Mouse (Mus musculus): ENCODE measurements around the gene Atg4b. TPM values are rescaled to one million over a fixed set of nuclear protein-coding genes. Genes with fewer than 3 reads are reported as not detected.

Atg4b gene
- polyA plus RNA-seq, 1 experiment, result 4.6 TPM

- peaks cover 17% of the 10 kb centered on the region for H3K36me3 ChIP-seq (ENCODE audit: control insufficient read depth)
These were observed 24.3 kb upstream of the Atg4b start for GRCm38 (mm10) chr1:93726974-93727373.

GRCm38 (mm10) chr1:93731103-93731502 is 20.2 kb upstream of the Atg4b start:
- TF ChIP-seq TAL1 (IDR thresholded peaks at IDR 0.05; ENCODE audit: low read length) (no peak), GATA1 (IDR thresholded peaks at IDR 0.05; ENCODE audit: low read length) (no peak)
- Histone ChIP-seq H3K27me3 (ENCODE audit: control insufficient read depth) (no peaks in the 10 kb centered on the region), H3K36me3 (ENCODE audit: control insufficient read depth) (peaks cover 4% of the 10 kb centered on the region; the same call in 1 of the 2 replicates), H3K9me3 (ENCODE audit: control insufficient read depth, low read length) (no peaks in the 10 kb centered on the region), H3K4me1 (ENCODE audit: control insufficient read depth) (peaks cover 11% of the 10 kb centered on the region), H3K4me3 (replicated peaks) (no peak overlapping the region)

More at GRCm38 (mm10) chr1:93726974-93727373, 24.3 kb upstream of the Atg4b start:
- no peaks in the 10 kb centered on the region for H3K9me3 ChIP-seq (ENCODE audit: control insufficient read depth, low read length)
- peaks cover 9% of the 10 kb centered on the region for H3K4me1 ChIP-seq (ENCODE audit: control insufficient read depth)
- TF ChIP-seq GATA1 (IDR thresholded peaks at IDR 0.05; ENCODE audit: low read length) (no peak), TAL1 (IDR thresholded peaks at IDR 0.05; ENCODE audit: low read length) (no peak)
- H3K27me3 ChIP-seq (ENCODE audit: control insufficient read depth), result no peaks in the 10 kb centered on the region
- no peak overlapping the region for H3K4me3 ChIP-seq (replicated peaks)

GRCm38 (mm10) chr1:93731880-93732281 is 19.4 kb upstream of the Atg4b start:
- TF ChIP-seq TAL1 (IDR thresholded peaks at IDR 0.05; ENCODE audit: low read length), result no peak
- no peak for TF ChIP-seq GATA1 (IDR thresholded peaks at IDR 0.05; ENCODE audit: low read length)
- peaks cover 2% of the 10 kb centered on the region for H3K36me3 ChIP-seq (ENCODE audit: control insufficient read depth)

GRCm38 (mm10) chr1:93735859-93736258 is 15.4 kb upstream of the Atg4b start:
- Histone ChIP-seq H3K9me3 (ENCODE audit: control insufficient read depth, low read length) (no peaks in the 10 kb centered on the region), H3K4me3 (replicated peaks) (no peak overlapping the region), H3K27me3 (ENCODE audit: control insufficient read depth) (no peaks in the 10 kb centered on the region), H3K4me1 (ENCODE audit: control insufficient read depth) (peaks cover 11% of the 10 kb centered on the region), H3K36me3 (ENCODE audit: control insufficient read depth) (no peaks in the 10 kb centered on the region; the same call in none of the 2 replicates)
- TF ChIP-seq GATA1 (IDR thresholded peaks at IDR 0.05; ENCODE audit: low read length) (no peak), TAL1 (IDR thresholded peaks at IDR 0.05; ENCODE audit: low read length) (no peak)

More at GRCm38 (mm10) chr1:93731880-93732281, 19.4 kb upstream of the Atg4b start:
- Histone ChIP-seq H3K4me3 (replicated peaks) (no peak overlapping the region), H3K4me1 (ENCODE audit: control insufficient read depth) (peaks cover 13% of the 10 kb centered on the region), H3K9me3 (ENCODE audit: control insufficient read depth, low read length) (no peaks in the 10 kb centered on the region), H3K27me3 (ENCODE audit: control insufficient read depth) (no peaks in the 10 kb centered on the region)

- TF ChIP-seq GATA1 (IDR thresholded peaks at IDR 0.05; ENCODE audit: low read length) (no peak), TAL1 (IDR thresholded peaks at IDR 0.05; ENCODE audit: low read length) (no peak)
- Histone ChIP-seq H3K4me3 (replicated peaks) (no peak overlapping the region), H3K9me3 (ENCODE audit: control insufficient read depth, low read length) (no peaks in the 10 kb centered on the region), H3K27me3 (ENCODE audit: control insufficient read depth) (no peaks in the 10 kb centered on the region), H3K36me3 (ENCODE audit: control insufficient read depth) (no peaks in the 10 kb centered on the region; the same call in none of the 2 replicates), H3K4me1 (ENCODE audit: control insufficient read depth) (peaks cover 21% of the 10 kb centered on the region)
These were observed 13.6 kb upstream of the Atg4b start for GRCm38 (mm10) chr1:93737711-93738110.

GRCm38 (mm10) chr1:93740671-93741070 is 10.6 kb upstream of the Atg4b start:
- TF ChIP-seq TAL1 (IDR thresholded peaks at IDR 0.05; ENCODE audit: low read length) (no peak), GATA1 (IDR thresholded peaks at IDR 0.05; ENCODE audit: low read length) (no peak)

GRCm38 (mm10) chr1:93741987-93742386 is 9.3 kb upstream of the Atg4b start:
- Histone ChIP-seq H3K4me1 (ENCODE audit: control insufficient read depth) (peaks cover 19% of the 10 kb centered on the region), H3K36me3 (ENCODE audit: control insufficient read depth) (peaks cover 8% of the 10 kb centered on the region), H3K4me3 (replicated peaks) (no peak overlapping the region), H3K9me3 (ENCODE audit: control insufficient read depth, low read length) (no peaks in the 10 kb centered on the region), H3K27me3 (ENCODE audit: control insufficient read depth) (no peaks in the 10 kb centered on the region)
- no peak for TF ChIP-seq GATA1 (IDR thresholded peaks at IDR 0.05; ENCODE audit: low read length)
- TF ChIP-seq TAL1 (IDR thresholded peaks at IDR 0.05; ENCODE audit: low read length), result no peak

More at GRCm38 (mm10) chr1:93740671-93741070, 10.6 kb upstream of the Atg4b start:
- Histone ChIP-seq H3K27me3 (ENCODE audit: control insufficient read depth) (no peaks in the 10 kb centered on the region), H3K4me3 (replicated peaks) (no peak overlapping the region), H3K9me3 (ENCODE audit: control insufficient read depth, low read length) (no peaks in the 10 kb centered on the region), H3K4me1 (ENCODE audit: control insufficient read depth) (peaks cover 22% of the 10 kb centered on the region), H3K36me3 (ENCODE audit: control insufficient read depth) (peaks cover 3% of the 10 kb centered on the region)

- H3K36me3 ChIP-seq (ENCODE audit: control insufficient read depth), result peaks cover 8% of the 10 kb centered on the region
- TF ChIP-seq GATA1 (IDR thresholded peaks at IDR 0.05; ENCODE audit: low read length) (no peak), TAL1 (IDR thresholded peaks at IDR 0.05; ENCODE audit: low read length) (no peak)
- no peaks in the 10 kb centered on the region for H3K9me3 ChIP-seq (ENCODE audit: control insufficient read depth, low read length)
- peaks cover 24% of the 10 kb centered on the region for H3K4me1 ChIP-seq (ENCODE audit: control insufficient read depth)
- no peaks in the 10 kb centered on the region for H3K27me3 ChIP-seq (ENCODE audit: control insufficient read depth)
- no peak overlapping the region for H3K4me3 ChIP-seq (replicated peaks)
These were observed 8.4 kb upstream of the Atg4b start for GRCm38 (mm10) chr1:93742910-93743309.

GRCm38 (mm10) chr1:93746179-93746578 is 5.1 kb upstream of the Atg4b start:
- no peaks in the 10 kb centered on the region for H3K9me3 ChIP-seq (ENCODE audit: control insufficient read depth, low read length)
- no peaks in the 10 kb centered on the region for H3K27me3 ChIP-seq (ENCODE audit: control insufficient read depth)
- peaks cover 28% of the 10 kb centered on the region for H3K4me1 ChIP-seq (ENCODE audit: control insufficient read depth)
- H3K36me3 ChIP-seq (ENCODE audit: control insufficient read depth), result peaks cover 32% of the 10 kb centered on the region
- no peak overlapping the region for H3K4me3 ChIP-seq (replicated peaks)
- TF ChIP-seq GATA1 (IDR thresholded peaks at IDR 0.05; ENCODE audit: low read length), result no peak
- no peak for TF ChIP-seq TAL1 (IDR thresholded peaks at IDR 0.05; ENCODE audit: low read length)

- peaks cover 1% of the 10 kb centered on the region; the same call in 1 of the 2 replicates for H3K27me3 ChIP-seq (ENCODE audit: control insufficient read depth)
- H3K4me1 ChIP-seq (ENCODE audit: control insufficient read depth), result peaks cover 27% of the 10 kb centered on the region
- TF ChIP-seq GATA1 (IDR thresholded peaks at IDR 0.05; ENCODE audit: low read length) (no peak), TAL1 (IDR thresholded peaks at IDR 0.05; ENCODE audit: low read length) (no peak)
- no peak overlapping the region for H3K4me3 ChIP-seq (replicated peaks)
- no peaks in the 10 kb centered on the region for H3K9me3 ChIP-seq (ENCODE audit: control insufficient read depth, low read length)
- peaks cover 34% of the 10 kb centered on the region for H3K36me3 ChIP-seq (ENCODE audit: control insufficient read depth)
These were observed 2.8 kb upstream of the Atg4b start for GRCm38 (mm10) chr1:93748539-93748938.
